Mouse (Mus musculus): ENCODE data around the gene Bcas1.
A peak's percentile ranks its signal among the peaks of the same experiment; 100 is the strongest.

Bcas1 gene

GRCm38 (mm10) chr2:170345410-170345793 is 82.2 kb downstream of the Bcas1 start:
- DNase-seq (ENCODE audit: low spot score) = no peak

GRCm38 (mm10) chr2:170344502-170345409 is 82.9 kb downstream of the Bcas1 start:
- DNase-seq (ENCODE audit: low spot score) = no peak

DNA sequence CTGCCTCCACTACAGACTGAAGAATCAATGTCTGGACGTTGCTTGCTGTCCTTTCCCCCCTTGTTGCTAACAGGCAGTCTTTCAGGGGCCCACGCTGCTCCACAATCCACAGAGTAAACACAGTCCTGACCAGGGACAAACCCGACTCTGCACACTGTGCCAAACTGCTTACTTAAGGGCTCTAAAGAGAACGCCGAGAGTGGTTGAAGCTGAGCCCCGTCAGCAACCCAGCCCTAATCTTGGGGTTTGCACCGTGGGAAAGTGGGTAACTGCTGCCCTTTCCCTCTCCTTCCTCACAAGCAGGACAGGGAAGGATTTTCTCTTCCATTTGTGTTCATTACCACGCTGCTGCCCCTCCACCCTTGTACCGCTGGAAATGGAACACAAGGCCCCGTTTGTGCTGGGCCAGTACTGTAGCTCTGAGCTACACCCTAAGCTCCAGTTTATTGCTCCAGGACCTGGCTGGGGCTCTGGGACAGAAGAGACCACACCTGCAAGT is 83.8 kb downstream of the Bcas1 start:
- DNase-seq (ENCODE audit: low spot score) = no peak

DNA sequence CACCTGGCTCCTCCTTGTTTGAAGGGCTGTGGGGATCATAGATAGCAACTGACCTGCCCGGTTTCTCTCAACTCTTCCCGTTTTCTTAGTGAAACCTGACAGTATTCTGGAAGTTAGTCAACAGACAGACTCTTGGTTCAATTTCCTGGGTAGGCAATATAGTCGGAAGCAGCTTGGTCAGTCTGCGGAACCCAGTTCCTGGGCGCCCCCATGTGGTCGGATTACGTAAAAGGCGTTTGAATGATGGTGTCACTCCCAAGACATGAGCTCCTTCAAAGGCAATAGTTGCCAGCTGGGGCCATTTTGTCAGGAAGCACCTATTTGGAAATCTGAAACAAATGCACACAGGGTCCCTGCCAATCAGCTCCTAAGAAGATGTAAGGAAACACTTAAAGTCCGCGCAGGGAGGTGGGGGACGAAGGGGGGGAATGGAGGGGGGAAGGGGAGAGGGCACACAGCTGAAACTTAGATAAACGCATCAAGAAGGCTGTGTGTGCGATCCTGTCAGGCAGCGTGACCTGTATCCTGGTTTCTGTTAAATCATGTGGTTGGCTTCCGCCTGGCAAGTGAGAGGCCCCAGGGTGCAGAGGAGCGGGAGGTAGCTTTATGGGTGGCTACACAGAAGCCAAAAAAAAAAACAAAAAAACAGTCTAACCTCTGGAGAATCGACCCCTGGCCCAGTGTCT is 84.4 kb downstream of the Bcas1 start:
- peak; percentile 54 for DNase-seq (ENCODE audit: low spot score)

DNA sequence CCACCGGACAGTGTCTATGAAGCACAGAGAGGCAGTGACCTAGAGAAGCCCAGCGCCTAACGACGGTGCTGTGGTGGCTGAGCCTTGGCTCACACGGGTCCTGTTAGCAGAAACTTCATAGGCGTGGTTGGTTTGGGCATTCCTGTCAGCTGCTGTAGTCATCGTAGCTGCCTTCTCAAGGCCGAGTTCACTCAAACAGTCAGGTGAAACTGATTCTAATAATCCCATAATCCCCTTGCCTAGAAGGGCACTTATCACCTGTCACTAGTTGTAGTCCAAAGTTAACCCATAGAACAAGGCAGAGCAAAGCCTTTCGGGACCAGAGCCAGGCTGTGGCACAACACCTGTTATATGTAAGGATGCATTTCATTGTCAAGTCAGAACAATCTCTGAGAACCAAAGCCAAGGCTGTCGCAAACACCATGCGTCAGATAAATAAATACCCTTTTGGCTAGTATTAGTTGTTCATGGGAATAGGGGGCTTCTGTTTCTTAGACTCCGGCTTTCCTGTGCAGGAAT is 85.3 kb downstream of the Bcas1 start:
- no peak for DNase-seq (ENCODE audit: low spot score)

DNA sequence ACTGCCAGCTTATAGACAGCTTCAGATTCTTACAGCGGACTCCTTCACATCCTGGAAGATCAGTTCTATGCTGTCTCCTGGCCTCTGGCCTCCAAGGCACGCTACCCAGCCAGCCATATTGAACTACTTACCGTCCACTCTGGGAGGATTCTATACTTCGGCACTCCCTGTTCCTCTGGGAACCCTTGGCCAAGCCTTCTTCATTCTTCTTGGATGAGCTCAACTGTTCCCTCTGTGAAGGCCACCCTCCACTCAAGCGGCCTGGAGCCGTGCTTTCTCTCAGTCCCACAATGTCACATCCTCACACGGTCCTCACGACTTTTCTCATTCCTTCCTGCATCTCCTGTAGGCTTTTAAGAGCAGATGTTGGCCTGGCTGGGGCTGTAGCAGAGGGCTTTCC is 86.5 kb downstream of the Bcas1 start:
- no peak for DNase-seq (ENCODE audit: low spot score)

- no peak for DNase-seq (ENCODE audit: low spot score)
These were observed 91.3 kb downstream of the Bcas1 start for GRCm38 (mm10) chr2:170336266-170336760.

DNA sequence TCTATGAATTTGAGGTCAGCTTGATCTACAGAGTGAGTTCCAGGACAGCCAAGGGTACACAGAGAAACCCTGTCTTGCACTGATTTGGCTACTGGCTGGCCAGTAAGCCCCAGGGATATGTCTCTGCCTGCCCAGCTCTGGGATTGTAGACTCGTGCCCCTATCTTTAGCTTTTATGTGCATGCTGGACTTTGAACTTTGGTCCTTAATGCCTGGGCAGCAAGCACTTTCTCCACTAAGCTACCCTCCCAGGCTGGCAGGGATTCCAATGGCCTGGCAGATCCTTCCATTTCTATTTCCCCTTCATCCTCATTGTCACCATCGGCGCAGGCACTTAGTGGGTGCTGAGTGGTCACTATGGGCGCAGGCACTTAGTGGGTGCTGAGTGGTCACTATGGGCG is 92.5 kb downstream of the Bcas1 start:
- DNase-seq (ENCODE audit: low spot score) = no peak

DNA sequence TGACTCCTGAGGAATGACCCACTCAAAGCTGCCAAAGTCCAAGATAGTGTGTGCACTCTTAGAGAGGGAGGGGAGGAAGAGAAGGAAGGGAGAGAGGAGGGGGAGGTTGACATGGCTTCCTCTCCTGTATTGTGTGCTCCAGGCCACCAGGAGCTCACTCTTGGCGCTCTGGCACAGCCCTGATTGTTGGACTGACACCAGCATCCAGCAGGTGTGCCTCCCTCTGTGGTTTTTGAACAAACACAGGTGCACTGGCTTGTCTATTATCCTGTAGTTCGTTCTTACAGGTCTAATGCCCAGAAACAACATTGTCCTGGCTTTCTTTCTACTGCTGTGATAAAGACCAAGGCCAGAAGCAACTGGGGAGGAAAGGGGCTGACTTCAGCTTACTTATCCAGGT is 95.8 kb downstream of the Bcas1 start:
- no peak for DNase-seq (ENCODE audit: low spot score)

DNA sequence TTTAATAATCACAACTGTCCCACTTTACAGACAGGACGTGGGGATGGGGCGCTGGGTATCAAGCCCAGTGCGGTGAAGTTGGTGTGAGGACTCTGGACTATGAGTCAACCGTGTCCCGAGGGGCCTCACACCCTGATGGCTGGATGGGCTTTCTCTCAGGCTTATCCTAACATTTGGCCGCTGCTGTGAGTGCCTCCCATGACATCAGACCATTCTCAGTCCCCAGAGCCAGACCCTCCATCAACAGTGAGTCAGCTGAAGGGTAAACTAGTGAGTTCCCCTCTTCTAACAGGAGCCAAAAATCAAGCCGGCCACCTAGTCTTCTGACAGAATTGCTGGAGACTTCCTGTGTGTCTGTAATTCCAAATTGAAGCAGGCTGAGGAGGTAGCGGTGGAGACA is 97.2 kb downstream of the Bcas1 start:
- DNase-seq (ENCODE audit: low spot score) = no peak

DNA sequence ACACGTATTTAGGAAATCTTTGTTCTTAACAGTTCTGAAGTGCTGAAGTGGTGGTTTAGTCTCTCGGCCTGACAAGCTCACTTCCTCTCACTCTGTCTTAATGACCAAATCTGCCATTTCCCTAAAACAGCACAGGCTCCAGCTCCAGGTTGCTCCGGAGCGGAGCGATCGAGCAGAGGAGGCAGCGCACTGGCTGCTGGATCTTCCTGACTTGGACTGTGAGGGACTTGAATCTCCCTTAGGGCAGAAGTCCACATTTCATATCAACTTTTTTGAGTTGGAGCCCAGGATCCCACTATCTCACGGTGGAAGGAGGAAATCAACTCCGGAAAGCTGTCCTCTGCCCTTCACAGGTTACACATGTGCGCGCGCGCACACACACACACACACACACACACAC is 97.7 kb downstream of the Bcas1 start:
- DNase-seq (ENCODE audit: low spot score) = no peak

GRCm38 (mm10) chr2:170323925-170324347 is 103.7 kb downstream of the Bcas1 start:
- no peak for DNase-seq (ENCODE audit: low spot score)

DNA sequence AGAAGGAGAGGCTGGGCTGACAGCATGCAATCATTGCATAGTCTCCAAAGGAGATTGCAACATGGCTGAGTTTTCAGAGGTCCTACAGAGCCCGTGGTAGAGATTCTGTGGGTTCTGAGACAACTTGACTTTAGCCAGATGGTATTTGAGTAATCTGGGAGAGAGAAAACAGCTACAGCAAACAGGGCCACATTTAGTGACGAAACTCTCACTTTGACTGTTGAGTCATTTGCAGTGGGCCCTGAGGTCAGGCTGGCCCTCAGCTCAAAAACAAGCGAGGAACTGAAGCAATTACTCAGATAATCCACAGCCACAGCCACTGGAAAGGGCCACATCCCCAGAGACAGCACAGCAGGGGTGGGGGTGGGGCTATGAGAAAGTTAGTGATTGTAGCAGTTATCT is 105.6 kb downstream of the Bcas1 start:
- no peak for DNase-seq (ENCODE audit: low spot score)

DNA sequence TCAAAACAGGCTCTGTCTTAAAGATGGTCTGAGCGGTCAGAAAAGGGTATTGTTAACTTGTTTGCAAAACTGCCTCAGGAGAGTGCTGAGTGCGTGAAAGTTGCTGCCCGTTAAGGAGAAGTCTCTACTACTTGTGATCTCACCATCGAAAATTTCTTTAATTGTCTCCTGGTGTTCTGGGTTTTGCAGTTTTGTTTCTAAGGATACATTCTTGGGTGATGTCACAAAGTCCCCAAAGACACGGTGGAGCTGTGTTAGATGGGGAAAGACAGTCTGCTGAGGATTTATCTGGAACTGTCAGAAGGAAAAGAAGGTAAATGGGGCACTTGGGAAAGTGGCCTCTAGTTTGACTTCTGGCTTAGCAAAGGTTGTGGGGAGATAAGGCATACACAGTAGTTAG is 106.1 kb downstream of the Bcas1 start:
- DNase-seq (ENCODE audit: low spot score) = no peak

GRCm38 (mm10) chr2:170319533-170320463 is 107.8 kb downstream of the Bcas1 start:
- DNase-seq (ENCODE audit: low spot score) = peak; percentile 14

DNA sequence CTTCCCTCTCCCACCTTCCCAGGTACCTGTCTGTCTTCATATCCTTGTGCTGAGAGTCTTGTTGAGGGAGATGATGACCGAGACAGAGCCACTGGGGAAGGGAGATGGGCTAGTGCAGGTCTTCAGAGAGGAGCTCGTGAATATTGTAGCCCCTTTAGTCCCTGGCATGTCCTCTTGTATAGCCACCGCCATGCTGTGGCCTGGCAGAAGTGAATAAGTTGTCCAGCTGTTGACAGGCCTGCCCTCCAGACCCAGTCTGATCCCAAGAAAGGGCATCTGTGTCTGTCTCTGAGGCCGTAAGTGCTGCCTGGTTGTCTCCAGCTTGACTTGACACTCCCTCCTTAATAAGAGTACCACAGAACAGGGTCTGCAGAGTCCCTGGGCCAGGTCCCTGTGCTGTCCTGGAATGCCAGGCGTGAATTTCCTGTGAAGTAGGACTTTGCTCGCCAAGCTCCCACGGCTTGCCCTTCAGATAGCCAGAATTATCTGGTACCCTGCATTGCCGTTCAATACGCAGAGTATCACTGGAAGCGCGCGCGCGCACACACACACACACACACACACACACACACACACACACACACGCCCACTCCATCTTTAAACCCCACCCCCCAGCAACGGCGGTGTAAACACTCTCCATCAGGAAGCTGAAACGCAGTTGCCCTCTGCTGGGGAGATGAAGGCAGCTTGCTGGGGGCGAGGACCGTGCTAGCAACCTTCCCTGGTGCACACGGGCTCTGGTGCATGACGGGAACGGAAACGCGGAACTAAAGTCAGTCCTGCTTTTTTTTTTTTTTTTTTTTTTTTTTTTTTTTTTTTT is 108.7 kb downstream of the Bcas1 start:
- DNase-seq (ENCODE audit: low spot score) = peak; percentile 48

DNA sequence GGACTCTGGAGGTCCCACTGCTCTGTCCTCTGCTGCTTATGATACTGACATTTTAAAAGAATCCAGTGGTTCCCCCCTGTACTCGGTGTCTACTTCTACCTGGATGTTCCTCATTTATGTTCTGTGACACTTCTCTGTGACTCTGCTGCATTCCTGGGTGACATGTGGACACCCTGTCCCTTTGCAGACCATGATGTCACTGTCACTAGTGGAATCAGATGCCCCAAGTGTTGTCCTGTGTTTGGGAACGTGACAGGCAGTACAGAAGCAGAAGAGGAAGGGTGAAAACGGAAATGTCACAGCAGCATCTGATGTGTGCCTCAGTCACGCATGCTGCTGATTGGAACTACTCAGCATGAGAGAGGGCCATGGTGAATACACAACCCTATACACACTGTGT is 110.9 kb downstream of the Bcas1 start:
- no peak for DNase-seq (ENCODE audit: low spot score)

DNA sequence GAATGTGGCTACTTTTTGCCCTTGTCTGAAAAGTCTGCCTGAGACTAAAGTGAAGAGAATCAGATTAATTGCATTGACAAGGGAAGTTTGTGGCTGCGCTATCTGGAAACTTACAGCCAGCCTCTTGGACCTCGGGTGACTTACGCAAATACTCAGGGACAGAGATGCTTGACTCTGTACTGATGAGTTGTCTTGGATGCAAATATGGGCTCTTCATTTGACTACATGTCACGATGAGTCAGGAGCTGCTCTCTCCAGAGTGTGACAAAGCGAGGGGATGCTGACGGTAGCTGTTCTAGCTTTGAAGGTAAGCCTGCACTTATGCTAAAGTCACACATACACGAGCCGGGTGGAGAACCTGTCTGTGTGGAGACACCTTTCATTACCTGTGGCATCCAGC is 111.3 kb downstream of the Bcas1 start:
- DNase-seq (ENCODE audit: low spot score) = no peak

GRCm38 (mm10) chr2:170310988-170311359 is 116.7 kb downstream of the Bcas1 start:
- DNase-seq (ENCODE audit: low spot score) = no peak

- no peak for DNase-seq (ENCODE audit: low spot score)
These were observed 117.2 kb downstream of the Bcas1 start for GRCm38 (mm10) chr2:170310310-170310987.

Measured in c-Kit-positive CD71-positive TER-119-positive erythroid progenitor cells, embryonic 14.5 days (primary cell).